Mouse (Mus musculus) megakaryocyte, embryonic 14.5 days (primary cell): ENCODE data around the gene Lamtor1.

Experiments
- FLI1 ChIP-seq: IDR thresholded peaks from 2 replicates; pipeline ENCODE4 v1.6.1; 2012; ENCODE audit warnings: low read length, inconsistent platforms, mixed read lengths
- GATA1 ChIP-seq: IDR thresholded peaks from 3 replicates; pipeline ENCODE4 v1.6.1; 2012; ENCODE audit warnings: mixed read lengths, low read length, inconsistent platforms, borderline replicate concordance

GRCm38 (mm10) chr7:101928093-101928492 is 22.4 kb downstream of the Lamtor1 start:
- TF ChIP-seq GATA1 (no peak), FLI1 (no peak)
